Mouse (Mus musculus) thymus, postnatal 36 days (tissue): ENCODE measurements at regions not wholly inside any gene's neighbourhood (a gene's known extent, or its start where the extent isn't known, plus 50 kb on each side); places are given as distances from the start of the nearest gene placed in this dataset.

Experiments
- DNase-seq, 2 experiments: peaks; one replicate each; pipeline ENCODE4 v3.0.0; 2022; ENCODE audit warnings: mixed read lengths in 2 of 2

DNA sequence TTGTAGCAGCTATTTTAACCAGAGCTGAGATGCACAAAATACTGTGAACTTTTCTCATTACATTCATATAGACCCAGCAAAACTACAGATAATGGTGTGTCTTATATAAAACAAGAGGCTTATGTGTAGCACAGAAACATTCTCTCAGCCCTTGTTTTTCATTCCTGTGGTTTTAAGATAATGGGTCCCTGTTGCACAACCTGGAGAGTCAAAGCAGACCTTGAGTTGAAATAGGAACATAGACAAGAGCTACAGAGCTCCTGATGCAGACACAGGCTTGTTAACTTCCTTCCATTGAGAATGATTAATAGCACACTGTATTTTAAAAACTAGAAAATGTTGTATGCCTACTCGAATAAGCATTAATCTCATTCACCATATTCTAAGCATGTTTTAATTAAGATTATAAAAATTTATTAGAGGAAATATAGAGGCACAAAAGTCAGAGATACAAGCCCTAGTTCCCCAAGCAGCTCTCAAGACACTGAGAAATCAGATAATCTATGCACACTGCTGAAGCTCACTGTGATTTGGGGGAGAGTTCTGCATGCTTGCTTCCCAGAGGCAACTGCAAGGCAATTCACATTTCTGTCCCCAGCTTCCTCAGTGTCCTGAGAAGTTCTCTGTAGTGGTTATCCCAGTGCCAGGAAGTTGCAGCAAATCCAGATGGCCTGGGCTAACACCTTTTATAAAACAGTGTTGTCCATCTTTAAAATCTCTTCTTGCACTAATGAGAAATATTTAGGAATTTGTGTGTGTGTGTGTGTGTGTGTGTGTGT is 666.8 kb downstream of the Inhba start:
- no peak for DNase-seq

- DNase-seq, result no peak
Observed at GRCm38 (mm10) chr13:16694201-16694600, 682.5 kb downstream of the Inhba start.

- no peak for DNase-seq
Observed at GRCm38 (mm10) chr13:16700934-16701333, 689.3 kb downstream of the Inhba start.

DNA sequence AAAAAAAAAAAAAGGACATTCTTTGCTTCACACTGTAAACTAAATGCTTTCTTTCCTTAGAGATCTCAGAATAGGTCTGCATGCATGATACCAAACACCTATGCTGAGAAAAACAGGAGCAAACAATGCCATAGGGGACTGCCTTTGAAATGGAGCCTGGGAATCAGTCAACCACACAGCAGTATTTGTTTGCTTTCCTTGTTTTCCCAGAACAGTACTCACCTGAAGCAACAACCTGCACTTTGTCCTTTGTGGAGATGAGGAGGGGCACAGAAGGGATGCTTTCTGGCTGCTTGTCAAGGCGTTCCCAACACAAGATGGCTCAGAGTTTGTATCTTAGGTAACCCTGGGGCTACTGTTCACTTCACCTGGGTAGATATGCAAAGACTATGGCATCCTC is 690.5 kb downstream of the Inhba start:
- no peak for DNase-seq

- DNase-seq, result no peak
Observed at GRCm38 (mm10) chr13:16705217-16706104, 693.8 kb downstream of the Inhba start.

- no peak for DNase-seq
Observed at GRCm38 (mm10) chr13:16706105-16706442, 694.4 kb downstream of the Inhba start.

- no peak for DNase-seq
Observed at GRCm38 (mm10) chr13:16715296-16715960, 703.8 kb downstream of the Inhba start.

DNA sequence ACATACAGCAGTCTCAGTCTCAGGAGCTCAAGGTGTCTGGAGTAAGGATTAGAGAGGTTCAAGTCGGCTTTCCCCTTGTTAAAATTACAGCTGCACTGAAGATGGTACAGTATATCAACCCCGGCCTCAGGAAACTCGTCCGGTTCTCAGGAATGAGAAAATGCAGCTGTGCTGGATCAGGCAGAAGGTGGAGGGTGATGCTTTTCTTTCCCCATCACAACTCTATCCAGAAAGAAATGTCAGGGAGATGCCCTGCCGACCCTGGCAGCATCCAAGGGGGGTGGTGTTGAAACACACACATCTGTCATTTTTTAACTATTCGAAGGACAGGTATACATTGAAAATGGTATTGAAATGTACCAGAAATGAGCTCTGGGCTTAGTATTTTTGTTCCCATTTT is 704.7 kb downstream of the Inhba start:
- DNase-seq, result no peak

- DNase-seq, result no peak
Observed at GRCm38 (mm10) chr13:16716796-16717749, 705.4 kb downstream of the Inhba start.

- DNase-seq, result no peak
Observed at GRCm38 (mm10) chr13:16720090-16720489, 708.4 kb downstream of the Inhba start.

GRCm38 (mm10) chr13:16725350-16725749 is 713.7 kb downstream of the Inhba start:
- DNase-seq, result no peak

- no peak for DNase-seq
Observed at GRCm38 (mm10) chr13:16738313-16738712, 726.7 kb downstream of the Inhba start.

GRCm38 (mm10) chr13:16739563-16739962 is 727.9 kb downstream of the Inhba start:
- DNase-seq, result no peak

GRCm38 (mm10) chr13:16744237-16744636 is 732.6 kb downstream of the Inhba start:
- DNase-seq, result no peak

GRCm38 (mm10) chr13:16745644-16746043 is 734.0 kb downstream of the Inhba start:
- DNase-seq, result no peak

DNA sequence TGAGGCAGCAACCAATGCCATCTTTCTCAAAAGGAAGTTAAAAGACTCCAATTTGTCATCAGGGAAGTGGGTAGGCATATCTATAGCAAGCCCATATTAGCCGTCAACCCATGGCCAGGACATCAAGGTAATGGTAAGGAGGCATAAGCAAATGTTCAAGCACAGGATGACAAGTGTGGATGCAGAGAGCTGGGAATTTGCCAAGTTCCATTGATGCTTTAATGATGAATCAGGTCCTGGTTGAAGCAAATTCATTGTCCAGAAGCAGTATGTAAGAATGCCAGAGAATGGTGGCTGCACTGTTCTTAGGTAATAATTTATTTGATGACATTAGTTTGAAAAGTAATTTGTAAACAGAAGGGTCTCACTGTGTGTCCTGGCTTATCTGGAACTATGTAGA is 734.8 kb downstream of the Inhba start:
- no peak for DNase-seq

DNA sequence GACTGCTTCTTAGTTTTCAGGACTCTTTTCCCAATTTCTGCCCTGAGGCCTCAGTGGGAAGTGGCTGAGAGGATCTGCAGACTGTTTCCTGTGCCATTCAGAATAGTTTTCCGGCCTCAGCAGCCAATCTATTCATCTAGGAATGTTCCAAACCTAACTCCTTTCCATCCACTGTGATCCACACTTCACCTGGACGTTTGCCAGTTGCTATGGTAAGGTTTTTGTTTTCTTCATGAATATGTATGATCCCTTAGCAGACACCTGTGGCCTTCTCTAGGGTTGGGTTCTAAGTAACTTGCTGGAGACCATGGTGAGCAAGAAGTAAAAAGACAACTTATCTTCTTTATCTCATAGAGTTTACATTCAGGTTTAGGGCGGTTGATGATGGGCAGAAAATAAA is 744.6 kb downstream of the Inhba start:
- no peak for DNase-seq

GRCm38 (mm10) chr13:16760045-16760444 is 748.4 kb downstream of the Inhba start:
- no peak for DNase-seq

GRCm38 (mm10) chr13:16761415-16761814 is 749.8 kb downstream of the Inhba start:
- DNase-seq, result no peak

- DNase-seq, result no peak
Observed at GRCm38 (mm10) chr13:16762326-16762725, 750.7 kb downstream of the Inhba start.

DNA sequence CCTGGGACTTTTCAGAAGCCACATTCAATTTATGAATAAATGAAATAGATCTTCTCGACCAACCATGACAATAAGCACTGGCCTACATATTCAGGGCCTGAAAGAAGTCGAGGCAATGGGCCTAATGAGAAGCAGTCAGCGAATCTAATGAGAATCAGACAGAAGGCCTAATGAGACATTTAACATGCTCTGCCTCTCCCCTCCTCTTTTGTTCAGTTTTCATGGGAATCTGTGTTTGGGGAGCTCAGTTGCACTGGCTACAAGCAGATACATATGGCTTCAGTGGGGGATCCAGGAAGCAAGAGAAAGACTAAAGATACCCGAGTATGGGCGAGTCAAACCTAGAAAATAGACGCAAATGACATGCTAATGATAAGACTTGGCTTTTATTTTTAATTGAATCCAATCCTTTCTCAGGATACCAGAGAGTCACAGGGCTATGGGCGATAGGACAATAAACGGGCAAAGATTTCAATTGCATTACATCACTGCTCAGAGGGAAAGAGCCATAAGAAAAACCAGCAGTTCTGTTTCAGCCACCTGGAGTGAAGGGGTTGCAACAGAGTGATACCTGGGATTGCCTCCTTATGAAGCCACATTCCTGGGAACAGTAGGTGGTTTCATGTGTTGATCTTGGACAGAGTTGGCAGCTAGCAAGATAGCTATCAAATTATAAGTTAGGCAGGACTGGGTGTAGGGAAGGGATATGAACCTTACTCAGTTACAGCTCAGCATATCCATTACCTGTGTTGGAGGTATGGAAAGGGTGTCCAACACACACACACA is 751.3 kb downstream of the Inhba start:
- no peak for DNase-seq

DNA sequence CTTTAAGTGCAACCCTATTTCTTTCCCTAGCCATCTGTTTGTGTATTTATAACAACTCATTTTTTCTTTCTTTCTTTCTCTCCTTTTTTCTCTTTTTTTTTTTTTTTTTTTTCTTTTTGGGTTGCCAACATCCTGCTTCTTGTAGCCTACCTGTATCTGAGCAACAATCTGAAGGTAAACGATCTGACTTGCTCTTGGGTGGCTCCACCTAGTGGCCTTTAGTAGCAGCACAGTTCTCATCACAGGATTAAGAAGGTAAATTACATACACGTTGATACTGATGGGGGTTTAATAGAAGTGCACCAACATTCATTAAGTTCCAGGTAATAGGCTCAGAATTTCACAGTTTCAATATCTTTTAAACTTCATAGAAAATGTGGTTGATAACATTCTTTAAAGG is 752.1 kb downstream of the Inhba start:
- DNase-seq, result peak; percentile 22 to 24
